Mouse (Mus musculus) bone marrow, adult 2 months (tissue): ENCODE data around the gene H2-DMa. TPM values are rescaled to one million over a fixed set of nuclear protein-coding genes. Genes with fewer than 3 reads are reported as not detected.
A peak's percentile ranks its signal among the peaks of the same experiment; 100 is the strongest.

Experiments
- H3K27ac ChIP-seq: fragments of 200-500 bp; 2 replicates; pipeline ENCODE4 v1.5.1; 2012; ENCODE audit warnings: low read depth, mild to moderate bottlenecking, control low read depth, inconsistent platforms, low read length; ENCODE audit not compliant: control insufficient read depth, poor library complexity, insufficient read depth
- H3K4me1 ChIP-seq: fragments of 200-500 bp; 2 replicates; pipeline ENCODE4 v1.6.1; 2011; ENCODE audit warnings: low read length; ENCODE audit not compliant: control insufficient read depth, insufficient read depth
- H3K4me3 ChIP-seq: fragments of 200-500 bp; replicated peaks from 2 replicates; pipeline ENCODE3; 2011; ENCODE audit warnings: mild to moderate bottlenecking, low read depth, low read length, control low read depth; ENCODE audit not compliant: control insufficient read depth
- CTCF ChIP-seq: fragments of 200-500 bp; IDR thresholded peaks from 2 replicates; pipeline ENCODE4 v1.5.1; 2011; ENCODE audit warnings: low read length, control low read depth; ENCODE audit not compliant: control insufficient read depth, insufficient read depth
- POLR2A ChIP-seq: fragments of 200-500 bp; IDR thresholded peaks from 2 replicates; pipeline ENCODE4 v1.6.1; 2011; ENCODE audit warnings: low read depth, mild to moderate bottlenecking, control low read depth, low read length, borderline replicate concordance; ENCODE audit not compliant: control insufficient read depth
- WGBS: fragments of 180-500 bp; shearing (Covaris S2); methylation state at CpG from one replicate; pipeline ENCODE4 v1.1.7; 2018; 5-methylcytosine and 5-hydroxymethylcytosine counted together
- polyA plus RNA-seq: library from polyadenylated mRNA; stranded (reverse); fragments of >200 nt; gene quantifications from 2 replicates; pipeline ENCODE4 v1.2.4, GENCODE M21; 2011; ENCODE audit warnings: low replicate concordance; ENCODE audit not compliant: missing spikeins, insufficient read depth, insufficient read length

H2-DMa gene
- polyA plus RNA-seq, 1 experiment: 38.5 TPM

- WGBS: under 1% methylated on average over 42 of the region's 42 CpGs
- Histone ChIP-seq H3K4me1 (peaks cover 4% of the 10 kb centered on the region; the same call in 1 of the 2 replicates), H3K27ac (peak overlapping the region; percentile 99), H3K4me3 (peak overlapping the region; percentile 74)
- TF ChIP-seq CTCF (no peak), POLR2A (peak; percentile 75; the same call in 1 of the 2 replicates)
Observed at GRCm38 (mm10) chr17:34120180-34120723, 911 bp downstream of the H2-DMa start.

- Histone ChIP-seq H3K4me1 (peaks cover 4% of the 10 kb centered on the region; the same call in 1 of the 2 replicates), H3K27ac (peak overlapping the region; percentile 99), H3K4me3 (peak overlapping the region; percentile 88)
- under 1% methylated on average over 31 of the region's 31 CpGs for WGBS
- TF ChIP-seq POLR2A: peak; percentile 90; the same call in 1 of the 2 replicates
- TF ChIP-seq CTCF: peak; percentile 17; the same call in 1 of the 2 replicates
Observed at GRCm38 (mm10) chr17:34120814-34121171, 1.5 kb downstream of the H2-DMa start.

- Histone ChIP-seq H3K27ac (peak overlapping the region; percentile 95), H3K4me3 (peak overlapping the region; percentile 88), H3K4me1 (peaks cover 4% of the 10 kb centered on the region; the same call in 1 of the 2 replicates)
- no peak for TF ChIP-seq CTCF
- peak; percentile 21; the same call in 1 of the 2 replicates for TF ChIP-seq POLR2A
- under 1% methylated on average over 34 of the region's 35 CpGs for WGBS
Observed at GRCm38 (mm10) chr17:34121172-34121878, 2.0 kb downstream of the H2-DMa start.

- WGBS: 3% methylated on average over 10 of the region's 10 CpGs
- Histone ChIP-seq H3K27ac (peak overlapping the region; percentile 95), H3K4me3 (peak overlapping the region; percentile 88), H3K4me1 (peaks cover 4% of the 10 kb centered on the region; the same call in 1 of the 2 replicates)
- TF ChIP-seq POLR2A (0 out of 2 replicates have a peak, but pooled peaks have one; percentile 3), CTCF (no peak)
Observed at GRCm38 (mm10) chr17:34121879-34122187, 2.5 kb downstream of the H2-DMa start.

GRCm38 (mm10) chr17:34122188-34122984 is 3.0 kb downstream of the H2-DMa start, which contains the start of gene Brd2:
Gene Brd2, minus strand, starts transcription at chr17:34122634.
- TF ChIP-seq CTCF (no peak), POLR2A (peak; percentile 51; the same call in 1 of the 2 replicates)
- Histone ChIP-seq H3K27ac (peak within 1 kb of the TSS; percentile 95), H3K4me1 (peaks cover 6% of the 10 kb centered on the region; the same call in 1 of the 2 replicates), H3K4me3 (peak within 1 kb of the TSS; percentile 88)
- under 1% methylated on average over 74 of the region's 75 CpGs for WGBS

- Histone ChIP-seq H3K27ac (no peak overlapping the region), H3K4me1 (peaks cover 8% of the 10 kb centered on the region; the same call in 1 of the 2 replicates), H3K4me3 (peak overlapping the region; percentile 88)
- TF ChIP-seq POLR2A (no peak), CTCF (no peak)
- WGBS: 0% methylated on average over 7 of the region's 7 CpGs
Observed at GRCm38 (mm10) chr17:34123111-34123510, 3.8 kb downstream of the H2-DMa start.

GRCm38 (mm10) chr17:34123518-34123917 is 4.2 kb downstream of the H2-DMa start:
- WGBS: 9% methylated on average over 2 of the region's 2 CpGs
- no peak for TF ChIP-seq CTCF
- no peak for TF ChIP-seq POLR2A
- H3K27ac ChIP-seq: peak overlapping the region; percentile 13; the same call in 1 of the 2 replicates

GRCm38 (mm10) chr17:34124649-34125048 is 5.3 kb downstream of the H2-DMa start:
- WGBS: 13% methylated on average over 6 of the region's 6 CpGs
- TF ChIP-seq POLR2A (no peak), CTCF (no peak)
- Histone ChIP-seq H3K27ac (no peak overlapping the region), H3K4me3 (no peak overlapping the region), H3K4me1 (peaks cover 12% of the 10 kb centered on the region; the same call in 1 of the 2 replicates)

More at GRCm38 (mm10) chr17:34123518-34123917, 4.2 kb downstream of the H2-DMa start:
- peaks cover 8% of the 10 kb centered on the region; the same call in 1 of the 2 replicates for H3K4me1 ChIP-seq
- peak overlapping the region; percentile 52 for H3K4me3 ChIP-seq
